In the genomic region with DNA sequence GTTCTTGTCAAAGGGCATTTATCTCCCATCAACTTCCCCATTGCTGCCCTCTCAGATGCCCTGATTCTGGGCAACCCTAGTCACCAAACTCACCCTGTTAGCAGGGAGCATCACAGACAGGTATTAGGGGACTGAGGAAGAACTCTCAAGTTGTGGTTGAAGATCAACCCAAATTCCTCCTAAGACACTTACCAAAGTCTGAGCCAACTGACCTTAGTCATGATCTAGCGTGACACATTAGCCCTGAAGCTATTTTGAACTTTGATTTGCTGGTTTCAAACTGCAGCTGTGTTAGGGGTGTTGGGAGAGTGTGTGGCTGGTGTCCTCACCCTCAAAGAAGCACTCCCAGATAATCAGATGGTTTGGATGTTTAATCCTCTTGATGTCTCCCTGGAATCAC, we compare ENCODE assay signal across 25 mouse cellular contexts.
DNase-seq lines count a peak whose midpoint lies in the region; ATAC-seq lines count a peak whose summit lies in the region.
"Had no signal": no experiment of that assay in that cellular context is flagged by ENCODE, and none has a peak within 500 bp of the region (broad histone marks: within the 10 kb centered on the region; RNA-seq: fewer than 3 reads in every experiment).

No protein-coding gene starts in this region.

- DNase-seq in kidney, adult 18-20 months = peak; percentile 31
- DNase-seq in kidney, postnatal 4 days = no peak
- peak; percentile 89 for DNase-seq in kidney, adult 9 months
- peak; percentile 39 to 77 for DNase-seq in kidney, postnatal 36 days
- DNase-seq: adrenal gland, adult 2 months; adrenal gland, postnatal 14 days; cerebellum, adult 11 months; cerebellum, adult 2 months; cerebellum, adult 9-11 months; cerebellum, postnatal 25 days; gastrocnemius, postnatal 10 days; gastrocnemius, postnatal 36 days; heart, postnatal 36 days had no signal

- ATAC-seq in kidney, embryonic 16.5 days (ENCODE audit: low FRiP score, low TSS enrichment) = no peak
- no peak for ATAC-seq in forebrain, embryonic 12.5 days (ENCODE audit: low FRiP score)
- ATAC-seq: CD4-positive, CD25-positive, alpha-beta regulatory T cell, adult 4 months; forebrain, embryonic 13.5 days; forebrain, embryonic 16.5 days; hindbrain, embryonic 16.5 days had no signal

- H3K4me1 ChIP-seq in kidney, embryonic 16.5 days (ENCODE audit: insufficient read depth, low read length) = no peaks in the 10 kb centered on the region
- H3K4me1 ChIP-seq in forebrain, embryonic 12.5 days = no peaks in the 10 kb centered on the region
- H3K4me1 ChIP-seq: embryonic facial prominence, embryonic 10.5 days; embryonic facial prominence, embryonic 13.5 days; forebrain, embryonic 13.5 days had no signal

- H3K27ac ChIP-seq in kidney, embryonic 16.5 days (ENCODE audit: low read length) = no peak overlapping the region
- H3K27ac ChIP-seq in forebrain, embryonic 12.5 days = no peak overlapping the region
- H3K27ac ChIP-seq: embryonic facial prominence, embryonic 10.5 days; embryonic facial prominence, embryonic 13.5 days; forebrain, embryonic 13.5 days; hindbrain, embryonic 10.5 days; hindbrain, embryonic 13.5 days had no signal

- H3K36me3 ChIP-seq in kidney, embryonic 16.5 days (ENCODE audit: insufficient read depth, low read length) = no peaks in the 10 kb centered on the region
- no peaks in the 10 kb centered on the region for H3K36me3 ChIP-seq in forebrain, embryonic 12.5 days (replicated peaks)
- H3K36me3 ChIP-seq: embryonic facial prominence, embryonic 10.5 days; embryonic facial prominence, embryonic 13.5 days; hindbrain, embryonic 10.5 days; hindbrain, embryonic 13.5 days had no signal

- no peaks in the 10 kb centered on the region for H3K27me3 ChIP-seq in kidney, embryonic 16.5 days (ENCODE audit: insufficient read depth, low read length)
- H3K27me3 ChIP-seq in forebrain, embryonic 12.5 days = no peaks in the 10 kb centered on the region
- H3K27me3 ChIP-seq: embryonic facial prominence, embryonic 13.5 days; forebrain, embryonic 13.5 days had no signal

- H3K9me3 ChIP-seq in kidney, embryonic 16.5 days (ENCODE audit: low read length) = no peaks in the 10 kb centered on the region
- H3K9me3 ChIP-seq in forebrain, embryonic 12.5 days = no peaks in the 10 kb centered on the region
- H3K9me3 ChIP-seq: embryonic facial prominence, embryonic 10.5 days; embryonic facial prominence, embryonic 13.5 days; forebrain, embryonic 13.5 days; hindbrain, embryonic 10.5 days; hindbrain, embryonic 13.5 days had no signal

- H3K4me2 ChIP-seq in kidney, embryonic 16.5 days (replicated peaks; ENCODE audit: low read depth, low read length) = no peak overlapping the region
- no peak overlapping the region for H3K4me2 ChIP-seq in forebrain, embryonic 12.5 days
- H3K4me2 ChIP-seq: embryonic facial prominence, embryonic 13.5 days; forebrain, embryonic 13.5 days; heart, embryonic 11.5 days; hindbrain, embryonic 13.5 days had no signal

- no peak overlapping the region for H3K9ac ChIP-seq in kidney, embryonic 16.5 days (replicated peaks; ENCODE audit: low read length)
- no peak overlapping the region for H3K9ac ChIP-seq in forebrain, embryonic 12.5 days
- H3K9ac ChIP-seq: embryonic facial prominence, embryonic 13.5 days; forebrain, embryonic 13.5 days; hindbrain, embryonic 13.5 days had no signal

- 85% methylated on average over 1 of the region's 1 CpGs for WGBS in kidney, embryonic 16.5 days
- 86% methylated on average over 1 of the region's 1 CpGs for WGBS in forebrain, embryonic 12.5 days

- no peak overlapping the region for H3K4me3 ChIP-seq in kidney, embryonic 16.5 days (ENCODE audit: low read length)
- no peak overlapping the region for H3K4me3 ChIP-seq in forebrain, embryonic 12.5 days (replicated peaks)
- H3K4me3 ChIP-seq: embryonic facial prominence, embryonic 10.5 days; embryonic facial prominence, embryonic 13.5 days; erythroblast, embryonic 14.5 days; forebrain, embryonic 13.5 days; hindbrain, embryonic 10.5 days; hindbrain, embryonic 13.5 days had no signal

Comparison
In these comparisons a context has a peak if more than half of its experiments do, and no peak if none do; other contexts are left out.
1. DNase-seq: peak in kidney, adult 18-20 months (single experiment), kidney, adult 9 months (single experiment) and kidney, postnatal 36 days (2 of 2); none in kidney, postnatal 4 days (0 of 2).